Mouse (Mus musculus) embryonic facial prominence, embryonic 12.5 days (tissue): ENCODE measurements around the gene Adamtsl3. TPM values are rescaled to one million over a fixed set of nuclear protein-coding genes. Genes with fewer than 3 reads are reported as not detected.
"Not testable (repeated sequence)": the region's sequence is repeated elsewhere in the genome, so short reads cannot be mapped to it uniquely, and the experiment has no call there.

Experiments used
- ATAC-seq: fragments of 200-750 bp; cut with Nextera tagmentation; 2 replicates; pipeline ENCODE4 v1.8.0; 2017; ENCODE audit not compliant: insufficient number of reproducible peaks, insufficient read depth, low FRiP score, low TSS enrichment
- H3K27ac ChIP-seq: fragments of 300-500 bp; sonication (generic); 2 replicates; pipeline ENCODE4 v1.5.1; 2016; ENCODE audit warnings: mild to moderate bottlenecking
- H3K27me3 ChIP-seq: fragments of 300-500 bp; sonication (generic); 2 replicates; pipeline ENCODE4 v1.6.1; 2016; ENCODE audit warnings: mild to moderate bottlenecking, moderate library complexity
- H3K36me3 ChIP-seq: fragments of 300-500 bp; sonication (generic); 2 replicates; pipeline ENCODE4 v1.6.1; 2016; ENCODE audit warnings: mild to moderate bottlenecking
- H3K4me1 ChIP-seq: fragments of 300-500 bp; sonication (generic); 2 replicates; pipeline ENCODE4 v1.6.1; 2016
- H3K4me2 ChIP-seq: fragments of 300-500 bp; sonication (generic); replicated peaks from 2 replicates; pipeline ENCODE4 v1.6.1; 2016; ENCODE audit warnings: mild to moderate bottlenecking, moderate library complexity
- H3K4me3 ChIP-seq: fragments of 300-500 bp; sonication (generic); 2 replicates; pipeline ENCODE4 v1.5.1; 2016; ENCODE audit warnings: mild to moderate bottlenecking
- H3K9ac ChIP-seq: fragments of 300-500 bp; sonication (generic); 2 replicates; pipeline ENCODE4 v1.6.1; 2016; ENCODE audit warnings: mild to moderate bottlenecking, moderate library complexity
- H3K9me3 ChIP-seq: fragments of 300-500 bp; sonication (generic); 2 replicates; pipeline ENCODE4 v1.6.1; 2016; ENCODE audit warnings: mild to moderate bottlenecking, moderate library complexity
- WGBS: fragments of 180-500 bp; shearing (Covaris S2); methylation state at CpG from one replicate; pipeline ENCODE4 v1.1.7; 2016; 5-methylcytosine and 5-hydroxymethylcytosine counted together
- polyA plus RNA-seq: library from polyadenylated mRNA; unstranded; fragments of >200 nt; fragmentation: Nextera tagmentation; extraction: Ambion mirVana; gene quantifications from 2 replicates; pipeline ENCODE4 v1.2.1, GENCODE M21; 2016

The Adamtsl3 gene
- polyA plus RNA-seq, 1 experiment from 2014 or later, result 1.7 TPM

- Histone ChIP-seq H3K27me3 (no peaks in the 10 kb centered on the region), H3K9me3 (0 out of 2 replicates have a peak, but pooled peaks cover 3% of the 10 kb centered on the region)
Observed at GRCm38 (mm10) chr7:82394435-82395186, 59.1 kb downstream of the Adamtsl3 start.

DNA sequence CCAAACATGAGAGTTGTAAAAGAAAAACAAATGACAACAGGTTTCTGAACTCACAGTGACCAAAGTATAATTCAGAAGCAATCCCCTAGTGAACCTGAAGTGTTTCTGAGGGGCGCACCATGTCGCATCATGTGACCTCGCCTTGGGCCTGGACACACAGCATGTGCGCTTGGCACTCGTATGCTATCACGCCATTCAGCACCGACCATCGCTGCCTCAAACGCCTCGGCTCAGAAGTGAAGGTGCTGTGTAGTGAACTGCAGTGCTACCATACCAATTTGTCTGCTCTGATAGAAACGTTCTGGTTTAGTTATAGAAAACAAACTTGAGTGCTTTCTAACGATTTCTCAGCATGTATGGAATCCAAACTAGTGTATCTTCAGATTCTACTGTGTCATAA lies 59.7 kb downstream of the Adamtsl3 start:
- no peak overlapping the region for H3K4me3 ChIP-seq
- H3K9me3 ChIP-seq, result 0 out of 2 replicates have a peak, but pooled peaks cover 3% of the 10 kb centered on the region
- H3K27ac ChIP-seq, result no peak overlapping the region
- no peak overlapping the region for H3K4me2 ChIP-seq
- no peaks in the 10 kb centered on the region for H3K27me3 ChIP-seq
- H3K4me1 ChIP-seq, result no peaks in the 10 kb centered on the region
- ATAC-seq, result no peak
- 89% methylated on average over 12 of the region's 12 CpGs for WGBS
- no peaks in the 10 kb centered on the region for H3K36me3 ChIP-seq
- H3K9ac ChIP-seq, result no peak overlapping the region

More at GRCm38 (mm10) chr7:82394435-82395186, 59.1 kb downstream of the Adamtsl3 start:
- 63% methylated on average over 6 of the region's 6 CpGs for WGBS
- Histone ChIP-seq H3K4me2 (no peak overlapping the region), H3K4me1 (no peaks in the 10 kb centered on the region), H3K4me3 (no peak overlapping the region), H3K36me3 (no peaks in the 10 kb centered on the region), H3K9ac (no peak overlapping the region), H3K27ac (no peak overlapping the region)
- no peak for ATAC-seq

DNA sequence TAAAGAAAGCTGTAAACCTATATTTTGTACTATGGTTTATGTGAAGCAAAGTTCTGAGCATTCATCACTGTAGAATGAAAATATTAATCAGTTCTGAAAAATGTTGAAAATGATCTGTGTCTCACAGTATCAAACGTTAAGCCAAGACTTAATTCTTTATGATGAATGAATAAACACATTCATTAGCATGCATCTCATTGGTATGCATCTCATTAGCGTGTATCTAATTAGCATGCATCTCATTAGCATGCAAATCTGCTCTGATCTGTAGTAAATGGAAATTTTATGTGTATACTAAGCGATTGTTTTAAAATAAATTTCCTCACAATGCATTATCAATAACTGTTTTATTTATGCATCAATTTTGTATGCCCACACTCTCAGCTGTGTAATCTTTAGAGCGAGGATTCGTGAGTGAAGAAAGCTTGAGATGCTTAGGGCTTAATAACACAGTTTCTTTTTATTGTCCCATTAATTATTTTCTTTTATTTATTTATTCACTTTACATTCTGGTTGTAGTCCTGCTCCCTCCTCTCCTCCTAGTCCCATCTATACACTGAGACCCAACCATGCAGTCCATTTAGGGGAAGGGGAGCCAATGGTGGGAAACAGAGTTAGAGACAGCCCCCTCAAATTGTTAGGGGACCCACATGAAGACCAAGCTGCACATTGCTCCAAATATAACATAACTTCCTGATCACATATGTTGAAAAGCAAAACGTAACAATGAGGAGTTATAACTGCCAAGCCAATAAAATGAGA lies 60.4 kb downstream of the Adamtsl3 start:
- ATAC-seq, result no peak
- no peaks in the 10 kb centered on the region for H3K36me3 ChIP-seq
- H3K27ac ChIP-seq, result no peak overlapping the region
- WGBS, result 79% methylated on average over 6 of the region's 6 CpGs
- no peak overlapping the region for H3K4me2 ChIP-seq
- H3K9ac ChIP-seq, result no peak overlapping the region
- H3K27me3 ChIP-seq, result no peaks in the 10 kb centered on the region
- no peak overlapping the region for H3K4me3 ChIP-seq
- no peaks in the 10 kb centered on the region for H3K4me1 ChIP-seq
- H3K9me3 ChIP-seq, result 0 out of 2 replicates have a peak, but pooled peaks cover under 1% of the 10 kb centered on the region

DNA sequence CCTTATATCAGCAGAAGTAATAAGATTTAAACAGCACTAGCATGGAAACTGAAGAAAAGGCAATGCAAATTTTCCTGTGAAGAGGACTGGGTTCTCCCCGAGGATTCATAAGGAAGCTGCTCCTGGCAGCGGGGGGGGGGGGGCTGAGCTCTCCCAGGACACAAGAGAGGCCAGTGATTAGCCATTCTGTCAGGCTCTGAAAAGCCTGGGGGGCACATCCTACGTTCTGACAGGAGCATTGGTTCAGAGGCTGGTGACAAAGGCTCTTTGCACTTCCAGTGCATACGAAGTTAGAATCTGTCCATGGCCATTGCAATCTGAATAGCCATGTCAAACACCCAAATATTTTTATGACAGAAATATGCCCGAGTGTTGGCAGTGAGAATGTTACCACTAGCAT lies 61.4 kb downstream of the Adamtsl3 start:
- no peak overlapping the region for H3K9ac ChIP-seq
- H3K27ac ChIP-seq, result no peak overlapping the region
- 19% methylated on average over 3 of the region's 5 CpGs for WGBS
- ATAC-seq, result no peak
- H3K4me2 ChIP-seq, result no peak overlapping the region
- no peaks in the 10 kb centered on the region for H3K9me3 ChIP-seq
- H3K27me3 ChIP-seq, result no peaks in the 10 kb centered on the region
- H3K4me3 ChIP-seq, result no peak overlapping the region
- no peaks in the 10 kb centered on the region for H3K4me1 ChIP-seq
- H3K36me3 ChIP-seq, result no peaks in the 10 kb centered on the region

DNA sequence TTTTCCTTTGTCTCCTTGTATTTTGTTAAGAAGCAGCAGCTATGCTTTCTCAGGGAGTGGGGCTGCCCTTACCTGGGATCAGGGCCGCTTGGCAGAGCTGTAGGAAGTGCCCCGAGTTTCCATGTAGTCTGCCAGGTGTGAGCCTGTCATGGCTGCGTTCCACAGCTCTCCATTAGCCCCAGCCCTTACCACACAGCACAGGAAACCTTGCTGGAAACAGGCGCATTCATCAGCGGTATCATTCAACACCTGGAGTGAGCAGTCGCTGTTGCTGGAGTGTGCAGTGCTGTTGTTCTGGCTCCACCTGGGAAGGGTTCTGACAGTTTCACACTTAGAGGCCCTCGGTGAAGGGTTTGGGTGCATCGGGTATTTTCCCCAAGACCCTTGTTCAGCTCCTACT lies 62.1 kb downstream of the Adamtsl3 start:
- Histone ChIP-seq H3K36me3 (no peaks in the 10 kb centered on the region), H3K9me3 (no peaks in the 10 kb centered on the region), H3K4me2 (no peak overlapping the region), H3K27me3 (no peaks in the 10 kb centered on the region), H3K4me3 (no peak overlapping the region), H3K4me1 (no peaks in the 10 kb centered on the region), H3K27ac (no peak overlapping the region), H3K9ac (no peak overlapping the region)
- no peak for ATAC-seq
- 78% methylated on average over 8 of the region's 8 CpGs for WGBS

DNA sequence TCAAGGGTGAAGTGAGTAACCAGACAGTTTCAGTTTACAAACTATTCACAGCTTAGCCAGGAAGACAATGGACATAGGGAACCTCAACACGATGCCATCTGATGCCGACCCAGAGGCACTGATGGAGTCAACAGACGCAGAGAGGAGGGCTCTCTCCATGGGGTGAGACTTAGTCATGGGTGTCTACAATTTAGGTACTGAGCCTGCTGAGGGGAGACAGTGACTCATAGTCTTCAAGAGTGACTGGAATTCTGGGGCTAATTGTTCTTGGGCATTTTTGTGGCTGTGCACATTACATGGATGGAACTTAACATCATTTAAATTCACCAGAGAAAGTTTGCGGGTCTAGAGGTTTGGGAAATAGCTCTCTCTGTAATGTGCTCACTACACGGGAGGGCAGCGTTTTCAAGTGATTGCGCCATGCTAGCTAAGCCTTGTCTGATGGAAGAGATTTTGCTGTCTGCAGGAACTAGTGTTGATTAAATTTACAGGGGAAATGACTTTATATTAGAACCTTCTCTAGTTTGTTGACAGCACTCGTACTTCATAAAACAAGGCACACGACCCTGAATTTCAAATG lies 70.1 kb downstream of the Adamtsl3 start:
- no peak overlapping the region for H3K9ac ChIP-seq
- H3K27ac ChIP-seq, result no peak overlapping the region

GRCm38 (mm10) chr7:82410966-82411365 lies 75.5 kb downstream of the Adamtsl3 start:
- Histone ChIP-seq H3K27me3 (no peaks in the 10 kb centered on the region), H3K9ac (no peak overlapping the region), H3K4me3 (no peak overlapping the region), H3K4me1 (no peaks in the 10 kb centered on the region), H3K27ac (no peak overlapping the region), H3K4me2 (no peak overlapping the region), H3K36me3 (no peaks in the 10 kb centered on the region), H3K9me3 (no peaks in the 10 kb centered on the region)
- no peak for ATAC-seq
- WGBS, result 75% methylated on average over 4 of the region's 4 CpGs

More for the DNA sequence above, 70.1 kb downstream of the Adamtsl3 start:
- WGBS, result 73% methylated on average over 9 of the region's 9 CpGs
- ATAC-seq, result no peak
- Histone ChIP-seq H3K4me3 (no peak overlapping the region), H3K4me1 (no peaks in the 10 kb centered on the region), H3K9me3 (no peaks in the 10 kb centered on the region), H3K36me3 (no peaks in the 10 kb centered on the region), H3K4me2 (no peak overlapping the region), H3K27me3 (no peaks in the 10 kb centered on the region)

DNA sequence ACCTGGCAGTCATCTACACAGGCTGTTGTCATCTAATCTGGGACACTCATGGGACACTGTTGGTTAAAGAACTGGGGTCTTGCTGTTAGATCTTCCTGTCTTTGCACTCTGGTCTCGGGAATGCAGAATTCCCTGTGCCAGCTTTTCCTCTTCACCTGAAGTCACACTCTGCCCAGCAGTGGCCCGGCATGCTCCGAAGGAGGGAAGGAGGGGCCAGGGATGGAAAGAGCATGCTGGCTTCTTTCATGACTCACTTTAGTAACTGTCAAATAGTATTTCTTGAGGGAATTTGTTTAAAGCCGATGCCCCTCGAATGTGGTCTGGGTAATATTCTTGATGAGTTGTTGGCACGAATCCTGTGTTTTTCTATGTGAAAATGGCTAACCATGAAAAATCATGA lies 81.2 kb downstream of the Adamtsl3 start:
- ATAC-seq, result no peak
- Histone ChIP-seq H3K36me3 (no peaks in the 10 kb centered on the region), H3K4me3 (no peak overlapping the region), H3K27me3 (no peaks in the 10 kb centered on the region), H3K27ac (no peak overlapping the region), H3K9ac (no peak overlapping the region), H3K4me2 (no peak overlapping the region), H3K4me1 (no peaks in the 10 kb centered on the region), H3K9me3 (no peaks in the 10 kb centered on the region)
- 81% methylated on average over 6 of the region's 6 CpGs for WGBS

DNA sequence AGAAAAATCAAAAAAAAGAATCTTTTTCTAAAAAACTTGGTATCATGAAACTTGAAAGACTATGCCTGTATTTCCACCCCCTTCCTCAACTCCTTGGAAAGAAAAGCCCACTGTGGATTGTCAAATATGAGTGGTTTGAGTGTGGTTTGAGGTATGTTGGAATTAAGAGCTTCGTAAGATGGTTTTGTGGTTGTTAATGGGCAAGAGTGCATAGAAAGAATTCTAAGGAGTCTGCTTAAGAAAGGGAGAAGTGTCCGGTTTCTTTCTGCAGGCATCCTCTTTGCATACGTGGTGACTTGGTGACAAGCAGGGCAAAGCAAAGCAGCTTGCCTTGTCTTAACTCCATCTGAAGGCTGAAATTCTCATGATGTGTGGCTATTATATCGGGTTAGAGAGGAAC lies 81.6 kb downstream of the Adamtsl3 start:
- Histone ChIP-seq H3K27ac (no peak overlapping the region), H3K9ac (no peak overlapping the region), H3K9me3 (no peaks in the 10 kb centered on the region), H3K4me2 (no peak overlapping the region), H3K4me1 (no peaks in the 10 kb centered on the region), H3K4me3 (no peak overlapping the region), H3K36me3 (no peaks in the 10 kb centered on the region), H3K27me3 (no peaks in the 10 kb centered on the region)
- WGBS, result 66% methylated on average over 4 of the region's 4 CpGs
- ATAC-seq, result no peak

DNA sequence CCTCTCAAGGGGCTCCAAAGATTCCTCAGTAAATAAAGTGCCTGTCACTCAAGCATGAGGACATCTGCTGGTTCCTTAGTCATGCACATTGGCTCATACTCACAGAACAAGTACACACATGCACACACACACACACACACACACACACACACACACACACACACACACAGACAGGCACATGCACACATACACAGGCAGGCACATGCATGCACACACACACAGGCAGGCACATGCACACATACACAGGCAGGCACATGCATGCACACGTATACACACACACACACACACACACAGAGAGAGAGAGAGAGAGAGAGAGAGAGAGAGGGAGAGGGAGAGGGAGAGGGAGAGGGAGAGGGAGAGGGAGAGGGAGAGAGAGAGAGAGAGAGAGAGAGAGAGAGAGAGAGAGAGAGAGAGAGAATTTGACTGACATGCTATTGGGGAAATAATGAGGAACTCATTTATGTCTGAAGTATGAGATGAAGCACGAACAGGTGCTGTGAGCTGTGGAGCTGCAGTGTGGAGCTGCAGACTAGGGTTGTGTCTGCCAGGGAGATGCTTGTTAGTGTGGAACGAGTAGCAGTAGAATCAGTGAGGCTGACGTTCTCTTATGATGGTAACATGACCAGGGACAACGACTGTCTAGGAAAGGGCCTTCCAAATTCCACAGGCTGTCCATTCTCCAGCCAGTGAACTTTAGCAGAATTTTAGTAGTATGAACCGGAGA lies 85.0 kb downstream of the Adamtsl3 start:
- H3K4me1 ChIP-seq, result peaks cover 11% of the 10 kb centered on the region
- ATAC-seq, H3K27ac ChIP-seq, H3K4me2 ChIP-seq, H3K4me3 ChIP-seq, H3K9ac ChIP-seq, H3K27me3 ChIP-seq, H3K9me3 ChIP-seq, H3K36me3 ChIP-seq: not testable (repeated sequence)
- 66% methylated on average over 6 of the region's 6 CpGs for WGBS

- H3K9me3 ChIP-seq, result no peaks in the 10 kb centered on the region
- H3K4me2 ChIP-seq, result no peak overlapping the region
- H3K4me3 ChIP-seq, result no peak overlapping the region
- H3K4me1 ChIP-seq, result peaks cover 19% of the 10 kb centered on the region
- no peaks in the 10 kb centered on the region for H3K27me3 ChIP-seq
- no peak overlapping the region for H3K27ac ChIP-seq
- 62% methylated on average over 3 of the region's 3 CpGs for WGBS
- ATAC-seq, result no peak
- H3K9ac ChIP-seq, result no peak overlapping the region
- H3K36me3 ChIP-seq, result no peaks in the 10 kb centered on the region
Observed at GRCm38 (mm10) chr7:82422561-82422960, 87.1 kb downstream of the Adamtsl3 start.
